Mouse (Mus musculus) lung, postnatal 0 days (tissue): Measurements from ENCODE around the gene Tmem104.

ENCODE experiments used
- CTCF ChIP-seq: IDR thresholded peaks from 2 replicates; pipeline ENCODE4 v1.5.1; 2016; ENCODE audit warnings: antibody characterized with exemption, mild to moderate bottlenecking
- EP300 ChIP-seq: IDR thresholded peaks from 2 replicates; pipeline ENCODE4 v1.6.1; 2016; ENCODE audit warnings: antibody characterized with exemption, mild to moderate bottlenecking, control low read depth

DNA sequence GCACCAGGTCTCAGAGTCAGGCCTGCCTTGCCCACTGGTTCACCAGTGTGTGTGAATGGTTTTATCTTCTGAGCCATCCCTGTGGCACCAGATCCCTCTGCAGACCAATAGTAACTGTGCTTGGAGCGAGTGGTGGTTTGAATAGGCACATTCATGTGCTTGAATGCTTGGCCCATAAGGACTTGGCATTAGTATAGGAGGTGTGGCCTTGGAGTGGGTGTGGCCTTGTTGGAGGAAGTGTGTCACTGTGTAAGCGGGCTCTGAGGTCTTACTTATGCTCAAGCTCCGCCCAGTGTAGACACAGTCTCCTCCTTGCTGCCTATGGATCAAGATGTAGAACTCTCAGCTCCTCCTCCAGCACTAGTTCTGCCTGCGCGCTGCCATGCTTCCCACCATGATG is 100.1 kb downstream of the Tmem104 start:
- TF ChIP-seq CTCF (no peak), EP300 (no peak)
